Mouse (Mus musculus) right cerebral cortex, adult 2 months (tissue): ENCODE results near the gene Dzip1.

ENCODE experiments used
- DNase-seq, 2 experiments: peaks; one replicate each; pipeline ENCODE4 v3.0.0; 2021 to 2022; ENCODE audit warnings: low spot score in 2 of 2

Gene Dzip1

GRCm38 (mm10) chr14:118922667-118923184 is 2.5 kb downstream of the Dzip1 start:
- no peak for DNase-seq

DNA sequence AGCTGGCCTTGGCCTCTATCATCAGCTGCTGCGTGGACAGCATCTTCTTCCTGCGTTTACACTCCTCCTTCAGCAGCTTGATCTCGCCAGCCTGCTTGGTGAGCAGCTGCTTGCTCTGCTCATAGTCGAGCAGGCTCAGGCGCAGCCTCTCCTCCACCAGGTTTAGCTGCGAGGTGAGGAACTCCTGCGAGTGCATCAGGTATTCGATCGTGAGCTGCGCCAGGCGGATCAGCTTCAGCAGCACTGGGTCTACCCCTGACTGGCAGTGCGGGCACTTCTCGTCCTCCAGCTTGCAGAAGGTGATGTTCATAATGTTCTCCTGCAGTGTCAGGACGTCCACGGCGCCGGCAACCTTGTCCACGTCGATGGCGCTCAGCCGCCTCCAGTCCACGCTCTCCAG is 3.0 kb downstream of the Dzip1 start:
- peak in 1 of 2 experiments; percentile 36 for DNase-seq

GRCm38 (mm10) chr14:118920654-118921053 is 4.6 kb downstream of the Dzip1 start:
- DNase-seq, result no peak

- DNase-seq, result peak in 1 of 2 experiments; percentile 37
Observed at GRCm38 (mm10) chr14:118919025-118919424, 6.2 kb downstream of the Dzip1 start.

- DNase-seq, result no peak
Observed at GRCm38 (mm10) chr14:118913651-118914050, 11.6 kb downstream of the Dzip1 start.

GRCm38 (mm10) chr14:118911521-118911920 is 13.7 kb downstream of the Dzip1 start:
- DNase-seq, result no peak

- DNase-seq, result peak; percentile 81 to 84
Observed at GRCm38 (mm10) chr14:118910332-118911222, 14.7 kb downstream of the Dzip1 start.

GRCm38 (mm10) chr14:118909872-118910271 is 15.4 kb downstream of the Dzip1 start:
- no peak for DNase-seq

DNA sequence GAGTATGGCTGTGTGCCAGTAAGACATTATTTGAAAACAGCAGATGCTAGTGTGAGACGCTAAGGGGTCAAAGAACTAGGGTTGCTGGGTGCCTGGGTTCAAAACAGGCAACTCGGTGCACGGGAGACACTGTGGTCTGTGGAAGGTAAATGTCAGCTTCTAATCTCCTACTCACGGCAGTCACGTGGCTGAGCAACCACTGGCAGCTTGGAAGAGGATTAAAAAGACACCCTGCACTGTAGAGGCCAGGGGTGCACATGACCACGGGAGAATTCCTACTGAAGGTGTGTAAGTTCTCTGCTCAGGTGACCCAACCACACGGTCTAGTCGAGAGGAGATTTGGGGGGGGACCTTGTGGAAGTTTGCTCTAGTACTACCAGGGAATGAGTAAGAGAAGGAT is 17.7 kb downstream of the Dzip1 start:
- DNase-seq, result no peak

GRCm38 (mm10) chr14:118903867-118904562 is 21.2 kb downstream of the Dzip1 start:
- DNase-seq, result no peak

- DNase-seq, result no peak
Observed at GRCm38 (mm10) chr14:118903397-118903796, 21.9 kb downstream of the Dzip1 start.

DNA sequence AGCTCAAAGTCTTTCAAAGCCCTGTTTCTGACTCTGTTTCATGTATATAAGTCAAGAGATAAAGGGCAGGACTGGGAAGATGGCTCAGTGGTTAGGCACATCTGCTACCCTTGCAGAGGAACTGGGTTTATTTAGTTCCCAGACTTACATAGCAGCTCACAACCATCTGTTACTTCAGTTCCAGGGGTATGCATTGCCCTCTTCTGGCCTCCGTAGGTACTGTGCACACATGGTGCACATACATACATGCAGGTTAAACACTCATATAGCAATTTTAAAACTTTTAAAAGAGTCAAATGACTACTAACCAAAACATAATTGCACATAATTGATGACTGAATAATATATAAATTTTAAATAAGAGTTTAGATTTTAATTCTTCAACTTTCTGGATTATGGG is 24.3 kb downstream of the Dzip1 start:
- no peak for DNase-seq

DNA sequence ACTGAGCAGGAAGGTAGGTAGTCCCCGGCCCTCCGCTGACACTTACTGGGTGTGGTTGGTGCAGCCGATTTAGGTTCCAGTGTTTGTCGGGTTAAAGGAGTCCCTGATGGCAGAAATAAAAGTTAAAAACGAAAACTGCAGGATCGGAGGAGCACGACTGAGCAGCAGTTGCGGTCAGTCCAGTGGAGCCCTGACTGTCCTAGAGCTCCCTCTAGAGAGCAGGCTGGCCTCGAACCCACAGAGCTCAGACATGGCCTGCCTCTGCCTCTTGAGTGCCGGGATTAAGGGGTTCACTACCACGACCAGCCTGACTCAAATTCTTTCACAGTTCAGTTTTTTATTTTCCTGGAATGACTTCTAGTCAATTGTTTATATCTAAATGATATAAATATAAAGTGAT is 25.3 kb downstream of the Dzip1 start:
- DNase-seq, result no peak

DNA sequence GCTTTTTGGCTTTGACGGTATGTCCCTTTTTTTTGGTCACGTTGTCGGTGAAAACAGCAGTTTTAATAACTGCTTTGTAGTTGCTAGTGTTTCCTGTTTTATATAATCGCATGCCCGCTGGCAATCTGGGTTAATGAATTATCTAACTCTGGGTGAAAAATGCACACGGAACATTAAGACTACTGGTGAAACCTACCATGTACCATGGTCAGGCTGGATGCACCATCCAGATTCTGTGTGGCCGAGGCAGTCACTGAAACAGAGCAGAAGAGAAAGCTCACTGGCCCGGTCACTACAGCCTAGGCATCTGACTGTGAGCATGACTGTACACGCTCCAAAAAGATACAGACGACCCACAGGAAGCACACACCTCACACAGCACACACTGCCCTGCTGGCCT is 29.6 kb downstream of the Dzip1 start:
- no peak for DNase-seq

DNA sequence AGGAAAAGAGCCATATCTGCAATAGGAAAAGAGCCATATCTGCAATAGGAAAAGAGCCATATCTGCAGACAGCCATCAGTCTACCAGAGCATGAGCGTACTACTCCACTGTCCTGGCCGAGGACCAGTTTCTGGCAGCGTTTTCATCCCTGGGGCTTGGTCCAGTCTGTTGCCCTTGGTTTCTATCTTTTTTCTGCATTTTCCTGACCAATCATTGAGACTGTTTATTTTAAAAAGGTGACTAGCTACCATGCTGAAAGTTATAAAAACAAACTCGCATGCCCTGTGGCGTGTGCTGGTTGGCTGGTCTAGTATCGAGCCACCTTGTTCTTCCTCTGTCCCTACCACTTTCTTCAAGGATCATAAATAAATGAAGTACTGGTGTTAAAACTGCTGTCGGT is 30.0 kb downstream of the Dzip1 start:
- no peak for DNase-seq

GRCm38 (mm10) chr14:118890101-118890500 is 35.2 kb downstream of the Dzip1 start:
- peak; percentile 75 to 77 for DNase-seq

DNA sequence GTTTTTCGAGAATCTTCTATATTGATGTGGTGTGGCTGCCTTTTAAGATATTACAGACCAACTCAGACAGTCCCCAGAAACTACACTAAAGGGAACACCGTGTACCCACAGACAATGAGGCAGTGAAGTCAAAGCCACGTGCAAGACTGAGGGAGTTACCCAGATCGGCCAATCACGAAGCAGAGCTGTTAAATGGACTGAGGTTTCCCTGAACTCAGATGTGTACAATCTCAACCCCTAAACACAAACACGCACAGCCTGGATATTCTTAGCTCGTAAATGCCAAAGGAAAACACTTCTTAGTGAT is 41.1 kb downstream of the Dzip1 start:
- no peak for DNase-seq

- no peak for DNase-seq
Observed at GRCm38 (mm10) chr14:118883344-118884249, 41.7 kb downstream of the Dzip1 start.

- DNase-seq, result no peak
Observed at GRCm38 (mm10) chr14:118880696-118881095, 44.6 kb downstream of the Dzip1 start.

DNA sequence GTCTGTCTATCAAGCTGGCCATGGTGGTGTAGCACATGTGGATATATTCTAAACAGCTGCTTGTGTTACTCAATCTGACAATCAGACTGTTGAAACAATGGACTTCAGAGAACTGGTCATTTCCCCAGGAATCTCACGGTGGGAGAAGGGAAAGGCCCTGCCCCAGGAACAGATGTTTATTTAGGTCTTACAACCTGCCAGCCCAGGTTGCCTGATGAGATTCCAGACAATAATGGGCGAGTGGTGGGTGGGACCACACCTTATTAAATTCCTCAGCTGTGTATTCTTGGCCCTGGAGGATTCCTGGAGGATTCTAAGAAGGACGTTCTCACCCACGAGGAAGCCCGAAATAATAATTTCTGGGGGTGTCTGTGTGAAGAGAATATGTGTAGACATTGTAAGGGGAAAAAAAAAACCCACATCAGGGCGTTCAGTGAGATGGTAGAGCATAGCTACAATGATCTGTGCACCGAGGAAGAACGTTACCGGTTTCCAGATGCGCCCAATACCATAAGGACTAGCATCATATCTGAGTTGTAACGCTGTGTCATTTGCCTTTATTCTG is 46.8 kb downstream of the Dzip1 start:
- no peak for DNase-seq

GRCm38 (mm10) chr14:118874786-118875415 is 50.4 kb downstream of the Dzip1 start:
- DNase-seq, result no peak
